Mouse (Mus musculus): ENCODE results near the gene Gtpbp4.
A peak's percentile ranks its signal among the peaks of the same experiment; 100 is the strongest.
"Not testable (repeated sequence)": the region's sequence is repeated elsewhere in the genome, so short reads cannot be mapped to it uniquely, and the experiment has no call there.

Gene Gtpbp4

DNA sequence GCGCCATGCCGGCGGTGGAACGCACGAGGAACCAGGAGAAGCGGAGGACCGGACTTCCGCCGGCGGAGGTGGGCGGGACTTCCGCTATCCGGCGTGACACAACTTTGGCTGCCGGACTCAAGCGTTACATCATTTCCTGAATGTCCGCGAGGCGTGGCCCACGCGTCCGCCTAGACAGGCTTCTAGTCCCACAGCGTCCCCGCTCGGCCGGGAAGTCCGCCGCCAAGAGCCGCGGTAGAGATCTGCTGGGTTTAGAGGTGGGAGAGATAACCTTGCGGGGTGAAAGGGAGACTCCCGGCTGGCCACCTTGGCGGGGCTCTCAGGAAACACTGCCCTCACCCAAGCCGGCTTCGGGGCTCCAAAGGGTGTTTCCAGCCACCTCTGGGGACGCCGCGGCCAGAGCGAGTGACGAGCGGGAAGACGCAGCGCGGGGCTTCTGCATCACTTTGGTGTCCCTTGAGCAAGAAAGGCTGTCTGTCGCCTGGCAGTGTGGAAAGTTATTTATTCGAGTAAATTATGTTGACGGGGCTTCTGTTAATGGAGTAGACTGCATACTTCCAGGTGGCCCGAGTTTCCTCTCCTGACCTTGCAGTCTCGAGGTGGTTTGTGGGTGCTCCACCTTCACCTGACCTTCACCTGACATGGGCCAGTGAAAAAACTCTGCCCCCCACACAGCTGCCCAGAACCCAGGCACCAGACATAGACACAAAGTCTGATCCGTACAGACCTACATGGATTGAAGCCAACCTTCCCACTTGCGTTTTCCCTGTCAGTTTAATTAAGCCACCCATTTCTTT is at the start of gene Gtpbp4:
Gene Gtpbp4, minus strand, starts transcription at position 94 of the 797 bp plus-strand sequence.
- peak; percentile 96 for DNase-seq (ENCODE audit: low spot score in 2 of 2)

DNA sequence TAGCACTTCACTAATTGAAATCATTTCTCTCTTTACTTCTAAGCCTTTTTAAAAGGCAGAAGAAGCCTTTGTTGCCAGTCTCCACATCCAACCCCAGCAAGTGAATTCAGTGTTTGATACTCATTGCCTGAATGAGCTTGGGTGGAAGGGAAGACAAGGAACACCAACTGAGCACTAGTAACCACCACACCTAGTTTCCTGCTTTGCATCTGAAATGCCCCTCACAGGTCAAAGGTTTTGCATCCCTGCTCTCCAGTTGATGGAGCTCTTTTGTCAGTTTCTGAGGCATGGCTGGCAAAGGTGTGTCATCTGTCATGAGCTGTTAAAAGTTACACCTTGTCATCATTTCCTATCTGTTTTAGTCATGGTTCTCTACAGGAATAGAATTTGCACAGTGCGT is 48.8 kb upstream of the Gtpbp4 start:
- DNase-seq (ENCODE audit: low spot score in 2 of 2), result no peak

DNA sequence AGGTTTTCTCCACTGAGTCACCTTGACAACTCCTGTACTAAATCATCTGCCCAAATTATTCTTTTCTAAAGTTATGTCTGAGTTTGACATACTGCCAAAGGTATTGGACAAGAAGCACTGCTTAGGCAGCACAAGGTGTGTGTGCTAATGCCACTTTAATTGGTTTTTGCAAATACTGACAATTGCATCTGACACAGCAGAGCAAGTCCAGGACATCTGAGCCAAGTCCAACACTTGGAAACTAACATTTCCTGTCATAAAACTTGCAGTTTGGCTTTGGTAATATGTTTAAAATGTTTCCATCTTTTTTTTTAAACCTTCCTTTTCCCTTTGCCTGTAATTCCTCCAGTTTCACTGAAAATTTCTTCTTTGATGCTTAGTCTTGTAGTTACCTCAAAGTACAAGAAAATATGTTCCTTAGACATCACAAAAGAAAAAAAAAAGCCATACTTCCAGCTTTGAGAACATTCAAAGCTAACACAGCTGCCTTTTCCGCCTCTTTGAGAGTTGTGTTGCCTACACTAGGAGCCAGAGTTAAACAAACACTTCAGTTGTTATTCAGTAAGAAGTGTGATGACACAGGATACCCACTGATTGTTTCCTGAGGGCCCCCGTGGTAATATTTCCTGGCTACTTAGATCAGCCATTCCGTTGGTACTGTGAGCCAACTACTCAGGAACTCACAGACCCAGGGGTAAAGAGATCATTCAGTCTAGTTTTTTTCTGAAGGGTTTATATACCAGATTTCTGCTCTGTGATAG is 47.6 kb upstream of the Gtpbp4 start:
- DNase-seq (ENCODE audit: low spot score in 2 of 2), result no peak

DNA sequence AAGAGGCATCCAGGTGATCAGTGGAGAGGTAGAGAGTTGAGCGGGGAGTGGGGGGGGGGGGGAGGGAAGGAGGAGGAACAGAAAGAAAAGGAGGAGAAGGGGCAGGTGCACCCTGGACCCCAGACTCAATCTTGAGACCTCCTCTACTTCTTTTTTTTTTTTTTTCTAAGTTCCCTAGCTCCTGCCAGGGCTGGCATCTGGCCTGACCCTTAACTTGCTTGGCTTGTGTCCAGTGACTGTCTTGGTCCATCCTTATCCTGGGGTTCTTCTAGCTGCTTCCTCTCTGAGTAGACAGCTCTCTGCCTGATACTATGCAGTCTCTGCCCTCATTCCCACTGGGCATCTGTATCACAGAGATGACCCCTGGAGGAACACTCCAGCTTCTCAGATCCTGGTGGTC is 44.7 kb upstream of the Gtpbp4 start:
- DNase-seq (ENCODE audit: low spot score in 2 of 2), result no peak

- no peak for DNase-seq (ENCODE audit: low spot score in 2 of 2)
Observed at GRCm38 (mm10) chr13:9031996-9032661, 36.2 kb upstream of the Gtpbp4 start.

DNA sequence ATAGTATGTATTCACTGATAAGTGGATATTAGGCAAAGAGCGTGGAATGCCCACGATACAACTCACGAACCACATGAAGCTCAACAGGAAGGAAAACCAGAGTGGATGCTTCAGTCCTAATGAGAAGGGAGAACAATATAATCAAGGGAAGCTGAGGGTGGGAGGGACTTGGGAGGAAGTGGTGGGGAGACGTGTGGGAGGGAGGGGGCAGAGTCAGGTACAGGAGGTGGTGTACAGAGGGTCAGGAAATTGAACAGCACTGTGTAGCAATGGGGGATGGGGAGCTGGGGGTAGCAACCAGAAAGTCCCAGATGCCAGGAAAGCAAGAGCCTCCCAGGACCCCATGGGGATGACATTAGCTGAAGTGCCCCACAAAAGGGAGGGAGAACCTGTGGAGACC is 34.5 kb upstream of the Gtpbp4 start:
- DNase-seq (ENCODE audit: low spot score in 2 of 2), result no peak

GRCm38 (mm10) chr13:9027251-9027650 is 31.4 kb upstream of the Gtpbp4 start:
- DNase-seq (ENCODE audit: low spot score in 2 of 2), result no peak

DNA sequence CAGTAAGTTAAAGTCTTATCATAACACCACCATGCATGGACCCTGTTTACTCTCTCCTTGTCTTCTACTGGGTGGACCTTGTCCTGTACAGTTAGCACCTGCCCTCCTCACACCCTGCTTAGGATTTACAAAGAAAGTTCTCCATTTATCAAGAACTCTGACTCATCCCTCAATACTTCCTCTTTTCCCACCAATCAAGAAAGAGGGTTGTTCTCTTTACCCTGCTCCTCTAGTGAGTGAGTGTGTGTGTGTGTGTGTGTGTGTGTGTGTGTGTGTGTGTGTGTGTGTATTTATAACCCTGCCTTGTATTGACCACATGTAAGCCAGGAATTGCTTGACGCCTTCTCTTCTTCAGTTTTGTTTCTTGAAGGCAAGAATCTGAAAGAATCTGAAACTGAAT is 26.7 kb upstream of the Gtpbp4 start:
- DNase-seq (ENCODE audit: low spot score in 2 of 2), result no peak

GRCm38 (mm10) chr13:9021556-9021955 is 25.7 kb upstream of the Gtpbp4 start:
- no peak for DNase-seq (ENCODE audit: low spot score in 2 of 2)

GRCm38 (mm10) chr13:9019713-9020112 is 23.8 kb upstream of the Gtpbp4 start:
- DNase-seq (ENCODE audit: low spot score in 2 of 2), result no peak

DNA sequence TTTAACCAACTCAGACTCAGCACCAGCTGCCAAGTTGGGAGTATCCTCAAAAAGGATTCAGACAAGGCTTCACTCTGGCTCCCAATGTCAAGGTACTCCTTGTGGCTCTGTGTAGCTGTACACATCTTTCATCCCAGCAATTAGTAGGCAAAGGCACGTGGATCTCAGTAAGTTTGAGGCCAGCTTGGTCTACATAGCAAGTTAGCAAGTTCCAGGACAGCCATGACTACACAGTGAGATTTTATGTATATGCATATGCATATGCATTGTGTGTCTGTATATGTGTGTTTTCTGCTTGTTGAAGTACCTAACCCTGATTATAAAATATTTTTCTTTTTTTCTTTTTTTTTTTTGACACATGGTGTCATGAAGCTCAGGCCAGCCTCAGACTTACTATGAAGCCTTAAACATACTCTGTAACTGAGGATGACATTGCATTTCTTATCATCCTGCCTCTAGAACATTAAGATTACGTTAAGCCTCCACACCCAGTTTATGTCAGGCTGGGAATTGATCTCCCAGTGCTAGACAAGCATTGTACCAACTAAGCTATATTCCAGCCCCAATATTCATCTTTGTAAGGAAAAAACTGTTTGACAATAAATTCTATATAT is 23.2 kb upstream of the Gtpbp4 start:
- DNase-seq (ENCODE audit: low spot score in 2 of 2), result no peak

GRCm38 (mm10) chr13:9017190-9017589 is 21.3 kb upstream of the Gtpbp4 start:
- DNase-seq (ENCODE audit: low spot score in 2 of 2), result no peak

- no peak for DNase-seq (ENCODE audit: low spot score in 2 of 2)
Observed at GRCm38 (mm10) chr13:9014431-9014830, 18.5 kb upstream of the Gtpbp4 start.

GRCm38 (mm10) chr13:9013483-9013882 is 17.6 kb upstream of the Gtpbp4 start:
- no peak for DNase-seq (ENCODE audit: low spot score in 2 of 2)

DNA sequence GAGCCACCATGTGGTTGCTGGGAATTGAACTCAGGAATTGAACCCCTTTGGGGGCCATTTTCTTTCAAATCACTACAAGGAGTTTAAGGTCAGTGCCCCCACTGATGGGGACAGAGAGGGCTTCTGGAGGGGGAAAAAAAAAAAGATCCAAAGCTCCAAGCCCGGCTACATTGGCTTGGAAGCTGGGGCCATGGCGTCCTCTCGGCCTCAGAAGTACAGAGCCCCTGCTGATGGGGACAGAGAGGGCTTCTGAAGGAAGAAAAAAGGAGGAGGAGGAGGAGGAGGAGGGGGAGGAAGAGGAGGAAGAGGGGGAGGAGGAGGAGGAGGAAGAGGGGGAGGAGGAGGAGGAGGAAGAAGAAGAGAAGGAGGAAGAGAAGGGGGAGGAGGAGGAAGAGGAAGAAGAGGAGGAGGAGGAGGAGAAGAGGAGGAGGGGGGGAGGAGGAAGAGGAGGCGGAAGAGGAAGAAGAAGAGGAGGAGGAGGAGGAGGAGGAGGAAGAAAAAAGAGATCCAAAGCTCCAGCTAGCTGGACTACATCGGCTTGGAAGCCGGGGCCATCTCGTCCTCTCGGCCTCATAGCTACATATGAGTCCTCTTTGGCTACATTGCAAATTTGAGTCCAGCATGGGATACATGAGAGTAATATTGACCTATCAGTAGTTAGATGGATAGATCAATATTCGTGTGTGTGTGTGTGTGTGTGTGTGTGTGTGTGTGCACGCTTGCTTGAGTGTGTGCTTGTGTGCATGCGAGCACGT is 15.9 kb upstream of the Gtpbp4 start:
- DNase-seq (ENCODE audit: low spot score in 2 of 2), result peak in 1 of 2 experiments; percentile 58

DNA sequence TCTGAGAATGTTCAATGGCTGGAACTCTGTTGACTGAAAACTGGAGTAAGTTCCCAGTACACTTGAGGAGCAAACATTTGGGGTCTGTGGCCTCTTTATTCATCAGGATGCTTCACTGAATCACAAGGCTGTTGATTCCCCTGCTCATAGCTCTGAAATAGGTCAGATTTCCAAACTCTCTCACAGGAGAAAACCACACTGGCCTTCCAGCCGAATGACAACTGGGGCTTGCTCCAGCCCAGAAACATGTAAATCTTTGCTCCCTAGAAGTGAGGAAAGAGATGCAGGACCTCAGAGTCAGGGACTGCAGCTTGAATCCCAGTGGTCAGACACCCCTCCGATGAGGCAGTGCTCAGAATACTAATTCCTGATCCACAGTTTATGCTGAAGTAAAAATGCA is 7.4 kb upstream of the Gtpbp4 start:
- DNase-seq (ENCODE audit: low spot score in 2 of 2), result no peak

DNA sequence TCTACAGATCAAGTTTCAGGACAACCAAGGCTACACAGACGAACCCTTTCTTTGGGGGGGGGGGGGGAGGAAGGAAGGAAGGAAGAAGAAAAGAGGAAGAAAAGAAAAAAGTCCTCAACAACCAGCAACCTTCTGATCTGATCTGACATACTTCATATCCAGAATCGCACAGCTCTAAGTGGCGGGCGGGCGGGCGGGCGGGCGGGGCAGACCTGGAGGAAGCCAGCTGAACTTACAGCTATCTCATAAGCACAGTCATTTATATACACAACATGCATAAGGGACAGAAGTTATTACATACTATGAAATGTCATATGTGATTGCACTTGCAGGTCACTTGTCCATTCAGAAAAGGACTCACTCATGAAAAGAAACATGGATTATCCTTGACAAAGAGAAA is 3.6 kb upstream of the Gtpbp4 start:
- no peak for DNase-seq (ENCODE audit: low spot score in 2 of 2)

DNA sequence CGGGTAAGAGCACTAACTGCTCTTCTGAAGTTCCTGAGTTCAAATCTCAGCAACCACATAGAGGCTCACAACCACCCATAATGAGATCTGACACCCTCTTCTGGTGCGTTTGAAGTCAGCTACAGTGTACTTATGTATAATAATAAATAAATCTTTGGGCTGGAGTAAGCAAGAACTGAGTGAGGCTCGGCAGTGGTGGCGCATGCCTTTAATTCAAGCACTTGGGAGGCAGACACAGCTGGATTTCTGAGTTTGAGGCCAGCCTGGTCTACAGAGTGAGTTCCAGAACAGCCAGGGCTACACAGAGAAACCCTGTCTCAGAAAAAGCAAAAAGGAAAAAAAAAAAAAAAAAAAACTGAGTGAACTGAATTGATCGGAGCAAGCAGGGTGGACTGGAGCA is 1.3 kb upstream of the Gtpbp4 start:
- not testable (repeated sequence) for DNase-seq (ENCODE audit: low spot score in 2 of 2)

DNA sequence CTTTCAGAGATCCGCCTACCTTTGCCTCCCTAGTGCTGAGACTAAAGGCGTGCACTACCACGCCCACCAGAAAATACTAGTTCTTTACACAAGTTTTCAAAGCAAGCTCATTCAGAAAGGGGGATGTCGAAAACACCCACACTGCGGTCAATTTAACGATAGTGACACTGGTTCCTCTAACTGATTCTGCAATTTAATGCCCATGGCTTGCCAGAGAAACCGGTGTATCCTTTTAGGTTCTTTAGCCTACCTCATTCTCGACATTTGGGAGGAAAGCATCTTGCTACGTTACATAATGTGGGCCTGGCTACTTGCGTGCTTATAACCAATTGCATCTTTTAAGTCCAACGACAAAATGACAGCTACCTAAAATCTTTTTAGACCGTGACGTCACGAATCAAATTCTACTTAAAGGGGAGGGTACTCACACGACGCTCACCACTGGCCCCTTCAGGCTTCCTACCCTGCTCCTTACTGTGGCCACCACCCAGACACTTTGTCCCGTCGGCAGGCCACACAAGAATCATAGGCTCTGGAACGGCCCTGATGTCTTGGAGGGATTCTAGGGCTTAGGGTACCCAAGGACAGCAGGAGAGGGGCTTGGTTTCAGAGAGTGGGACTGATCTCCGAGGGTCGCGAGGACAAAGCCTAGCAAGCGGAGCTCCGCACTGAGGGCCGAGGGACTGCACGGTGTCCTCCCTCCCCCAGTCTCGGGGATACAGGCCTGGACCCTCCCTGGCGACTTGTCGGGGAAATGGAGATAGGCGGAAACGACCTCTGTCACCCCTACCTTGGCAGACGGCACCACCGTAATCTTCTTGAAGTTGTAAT is 509 bp downstream of the Gtpbp4 start:
- DNase-seq (ENCODE audit: low spot score in 2 of 2), result no peak

GRCm38 (mm10) chr13:8992231-8992630 is 3.7 kb downstream of the Gtpbp4 start:
- no peak for DNase-seq (ENCODE audit: low spot score in 2 of 2)

- DNase-seq (ENCODE audit: low spot score in 2 of 2), result no peak
Observed at GRCm38 (mm10) chr13:8972972-8973371, 22.9 kb downstream of the Gtpbp4 start.
